Mouse (Mus musculus) intestine, postnatal 0 days (tissue): ENCODE results near the gene Usp7. TPM values are rescaled to one million over a fixed set of nuclear protein-coding genes. Genes with fewer than 3 reads are reported as not detected.

Experiments
- ATAC-seq: fragments of 200-750 bp; cut with Nextera tagmentation; 2 replicates; pipeline ENCODE4 v1.8.0; 2017; ENCODE audit warnings: mild to moderate bottlenecking, moderate TSS enrichment, moderate library complexity
- H3K27ac ChIP-seq: fragments of 300-500 bp; sonication (generic); 2 replicates; pipeline ENCODE4 v1.5.1; 2014; ENCODE audit warnings: mild to moderate bottlenecking, low read depth, low read length, moderate library complexity
- H3K27me3 ChIP-seq: fragments of 300-500 bp; sonication (generic); replicated peaks from 2 replicates; pipeline ENCODE4 v1.6.1; 2014; ENCODE audit warnings: low read length, mixed read lengths; ENCODE audit not compliant: control insufficient read depth, insufficient read depth
- H3K36me3 ChIP-seq: fragments of 300-500 bp; sonication (generic); 2 replicates; pipeline ENCODE4 v1.6.1; 2014; ENCODE audit warnings: mild to moderate bottlenecking, moderate library complexity; ENCODE audit not compliant: control insufficient read depth, insufficient read depth
- H3K4me1 ChIP-seq: fragments of 300-500 bp; sonication (generic); replicated peaks from 2 replicates; pipeline ENCODE4 v1.6.1; 2014; ENCODE audit warnings: antibody characterized with exemption, low read length, mixed read lengths; ENCODE audit not compliant: control insufficient read depth, insufficient read depth
- H3K4me2 ChIP-seq: fragments of 300-500 bp; sonication (generic); replicated peaks from 2 replicates; pipeline ENCODE4 v1.6.1; 2014; ENCODE audit warnings: low read depth, mild to moderate bottlenecking, moderate library complexity
- H3K4me3 ChIP-seq: fragments of 300-500 bp; sonication (generic); 2 replicates; pipeline ENCODE4 v1.5.1; 2014; ENCODE audit warnings: low read depth, low read length
- H3K9ac ChIP-seq: fragments of 300-500 bp; sonication (generic); 2 replicates; pipeline ENCODE4 v1.6.1; 2014; ENCODE audit warnings: mild to moderate bottlenecking, low read depth, low read length
- H3K9me3 ChIP-seq: fragments of 300-500 bp; sonication (generic); 2 replicates; pipeline ENCODE4 v1.6.1; 2016; ENCODE audit warnings: mixed run types; ENCODE audit not compliant: control insufficient read depth
- CTCF ChIP-seq: sonication (generic); IDR thresholded peaks from 2 replicates; pipeline ENCODE4 v1.5.1; 2016; ENCODE audit warnings: low read depth, mild to moderate bottlenecking, control low read depth, antibody characterized with exemption, moderate library complexity
- WGBS: fragments of 180-500 bp; shearing (Covaris S2); extraction: QIAGEN DNeasy Blood & Tissue Kit; methylation state at CpG from one replicate; pipeline ENCODE4 v1.1.7; 2014; 5-methylcytosine and 5-hydroxymethylcytosine counted together
- polyA plus RNA-seq: library from polyadenylated mRNA; unstranded; fragments of >200 nt; fragmentation: Nextera tagmentation; extraction: Ambion mirVana; gene quantifications from 2 replicates; pipeline ENCODE4 v1.2.1, GENCODE M21; 2015

Usp7 gene
- polyA plus RNA-seq, 1 experiment from 2014 or later, result 16.3 TPM

- Histone ChIP-seq H3K9me3 (no peaks in the 10 kb centered on the region), H3K27me3 (no peaks in the 10 kb centered on the region), H3K4me2 (peak overlapping the region; percentile 88), H3K9ac (no peak overlapping the region), H3K4me3 (no peak overlapping the region), H3K36me3 (peaks cover 7% of the 10 kb centered on the region; the same call in 1 of the 2 replicates), H3K4me1 (peaks cover 7% of the 10 kb centered on the region), H3K27ac (no peak overlapping the region)
- TF ChIP-seq CTCF, result no peak
- ATAC-seq, result no peak
Observed at GRCm38 (mm10) chr16:8672811-8673210, 119.3 kb downstream of the Usp7 start.

- WGBS, result 0% methylated on average over 18 of the region's 18 CpGs
- Histone ChIP-seq H3K36me3 (peaks cover 7% of the 10 kb centered on the region; the same call in 1 of the 2 replicates), H3K9me3 (no peaks in the 10 kb centered on the region), H3K4me1 (peaks cover 12% of the 10 kb centered on the region), H3K27me3 (no peaks in the 10 kb centered on the region), H3K4me3 (peak overlapping the region; percentile 69), H3K27ac (peak overlapping the region; percentile 86; the same call in 1 of the 2 replicates), H3K9ac (peak overlapping the region; percentile 22; the same call in 1 of the 2 replicates), H3K4me2 (peak overlapping the region; percentile 88)
- ATAC-seq, result no peak; the same call in 1 of the 2 replicates
- no peak for TF ChIP-seq CTCF
Observed at GRCm38 (mm10) chr16:8672350-8672687, 119.8 kb downstream of the Usp7 start.

GRCm38 (mm10) chr16:8671551-8672349 is 120.4 kb downstream of the Usp7 start, which contains the start of gene Carhsp1:
TSS of gene Carhsp1 (minus strand) at chr16:8672155.
- H3K4me2 ChIP-seq, result peak within 1 kb of the TSS; percentile 88
- peak; percentile 88 for ATAC-seq

GRCm38 (mm10) chr16:8670041-8671035 is 121.8 kb downstream of the Usp7 start:
- peaks cover 13% of the 10 kb centered on the region for H3K4me1 ChIP-seq
- no peak overlapping the region for H3K27ac ChIP-seq
- peaks cover 7% of the 10 kb centered on the region; the same call in 1 of the 2 replicates for H3K36me3 ChIP-seq
- H3K9ac ChIP-seq, result no peak overlapping the region; the same call in 1 of the 2 replicates
- no peak for ATAC-seq
- no peaks in the 10 kb centered on the region for H3K9me3 ChIP-seq
- no peak for TF ChIP-seq CTCF
- H3K4me3 ChIP-seq, result peak overlapping the region; percentile 69
- peak overlapping the region; percentile 88 for H3K4me2 ChIP-seq
- 12% methylated on average over 15 of the region's 15 CpGs for WGBS
- H3K27me3 ChIP-seq, result no peaks in the 10 kb centered on the region

More at GRCm38 (mm10) chr16:8671551-8672349, 120.4 kb downstream of the Usp7 start, which contains the start of gene Carhsp1:
- peak within 1 kb of the TSS; percentile 61 for H3K9ac ChIP-seq
- no peaks in the 10 kb centered on the region for H3K27me3 ChIP-seq
- peaks cover 13% of the 10 kb centered on the region for H3K4me1 ChIP-seq
- H3K36me3 ChIP-seq, result peaks cover 7% of the 10 kb centered on the region; the same call in 1 of the 2 replicates
- peak within 1 kb of the TSS; percentile 69 for H3K4me3 ChIP-seq
- peak within 1 kb of the TSS; percentile 86 for H3K27ac ChIP-seq
- WGBS, result under 1% methylated on average over 65 of the region's 67 CpGs
- no peaks in the 10 kb centered on the region for H3K9me3 ChIP-seq
- peak; percentile 66 for TF ChIP-seq CTCF

GRCm38 (mm10) chr16:8669432-8669831 is 122.7 kb downstream of the Usp7 start:
- Histone ChIP-seq H3K27ac (no peak overlapping the region), H3K9ac (no peak overlapping the region), H3K36me3 (peaks cover 7% of the 10 kb centered on the region; the same call in 1 of the 2 replicates), H3K4me2 (peak overlapping the region; percentile 88), H3K9me3 (no peaks in the 10 kb centered on the region), H3K4me1 (peaks cover 13% of the 10 kb centered on the region), H3K4me3 (no peak overlapping the region), H3K27me3 (no peaks in the 10 kb centered on the region)
- no peak for ATAC-seq
- WGBS, result 72% methylated on average over 5 of the region's 5 CpGs
- no peak for TF ChIP-seq CTCF
